Mouse (Mus musculus): ENCODE data around the gene 1700092M07Rik. TPM values are rescaled to one million over a fixed set of nuclear protein-coding genes. Genes with fewer than 3 reads are reported as not detected.
"Not testable (repeated sequence)": the region's sequence is repeated elsewhere in the genome, so short reads cannot be mapped to it uniquely, and the experiment has no call there.

The 1700092M07Rik gene
- polyA plus RNA-seq, 1 experiment from 2014 or later = 2.2 TPM

DNA sequence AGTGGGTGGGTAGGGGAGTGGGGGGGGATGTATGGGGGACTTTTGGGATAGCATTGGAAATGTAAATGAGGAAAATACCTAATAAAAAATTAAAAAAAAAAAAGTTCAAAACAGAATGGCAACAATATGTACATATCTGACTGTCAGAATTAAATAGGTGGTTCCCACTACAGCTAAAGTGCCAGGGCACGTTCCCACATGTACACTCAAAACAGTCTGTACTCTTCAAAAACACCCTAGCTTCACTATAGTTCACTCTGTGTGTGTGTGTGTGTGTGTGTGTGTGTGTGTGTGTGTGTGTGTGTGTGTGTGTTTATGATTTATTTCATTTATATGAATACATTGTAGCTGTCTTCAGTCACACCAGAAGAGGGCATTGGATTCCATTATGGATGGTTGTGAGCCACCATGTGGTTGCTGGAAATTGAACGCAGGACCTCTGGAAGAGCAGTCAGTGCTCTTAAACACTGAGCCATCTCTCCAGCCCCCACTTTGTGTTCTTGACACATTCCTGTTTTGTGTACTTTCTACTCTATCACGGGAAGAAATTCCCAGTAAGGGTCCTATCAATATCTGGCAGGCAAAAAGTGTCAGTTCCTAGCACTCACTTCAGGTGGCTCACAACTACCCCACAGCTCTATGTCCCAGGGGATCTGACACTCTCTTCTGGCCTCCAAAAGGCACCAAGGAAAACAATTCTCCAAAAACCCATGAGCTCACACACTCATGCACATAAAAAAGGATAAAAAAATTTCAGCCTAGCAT, 12.0 kb upstream of the 1700092M07Rik start:
- not testable (repeated sequence) for H3K9me3 ChIP-seq; H3K27me3 ChIP-seq; H3K27ac ChIP-seq; H3K4me3 ChIP-seq; ATAC-seq (ENCODE audit: insufficient number of reproducible peaks, insufficient read depth, low FRiP score, low TSS enrichment, low read depth); H3K4me2 ChIP-seq; H3K9ac ChIP-seq
- WGBS = 34% methylated on average over 3 of the region's 3 CpGs
- Histone ChIP-seq H3K4me1 (peaks cover 21% of the 10 kb centered on the region), H3K36me3 (peaks cover 27% of the 10 kb centered on the region)

DNA sequence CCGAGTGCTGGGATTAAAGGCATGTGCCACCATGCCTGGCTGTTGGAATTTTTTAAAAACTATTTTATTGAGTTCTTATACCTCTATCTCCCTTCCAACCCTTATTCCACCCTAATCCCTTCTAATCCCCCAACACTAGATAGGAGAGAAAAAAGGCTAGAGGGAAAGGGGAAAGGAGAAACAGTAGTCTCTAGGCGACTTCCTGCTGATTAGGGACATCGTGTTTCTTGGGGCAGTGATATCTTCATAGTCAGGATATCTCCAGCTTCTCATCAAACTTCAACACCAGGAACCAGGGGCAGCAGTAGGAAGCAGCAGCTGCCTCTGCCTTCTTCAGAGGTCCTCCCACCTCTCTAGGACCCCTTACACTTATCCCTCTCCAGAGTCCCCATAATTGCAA, 6.2 kb upstream of the 1700092M07Rik start:
- H3K9ac ChIP-seq = no peak overlapping the region
- H3K36me3 ChIP-seq = peaks cover 20% of the 10 kb centered on the region
- H3K4me2 ChIP-seq = no peak overlapping the region
- WGBS = 78% methylated on average over 3 of the region's 3 CpGs
- no peak for ATAC-seq (ENCODE audit: insufficient number of reproducible peaks, insufficient read depth, low FRiP score, low TSS enrichment, low read depth)
- no peak overlapping the region for H3K4me3 ChIP-seq
- H3K27me3 ChIP-seq = no peaks in the 10 kb centered on the region
- H3K27ac ChIP-seq = no peak overlapping the region
- no peaks in the 10 kb centered on the region for H3K9me3 ChIP-seq
- H3K4me1 ChIP-seq = peaks cover 12% of the 10 kb centered on the region

DNA sequence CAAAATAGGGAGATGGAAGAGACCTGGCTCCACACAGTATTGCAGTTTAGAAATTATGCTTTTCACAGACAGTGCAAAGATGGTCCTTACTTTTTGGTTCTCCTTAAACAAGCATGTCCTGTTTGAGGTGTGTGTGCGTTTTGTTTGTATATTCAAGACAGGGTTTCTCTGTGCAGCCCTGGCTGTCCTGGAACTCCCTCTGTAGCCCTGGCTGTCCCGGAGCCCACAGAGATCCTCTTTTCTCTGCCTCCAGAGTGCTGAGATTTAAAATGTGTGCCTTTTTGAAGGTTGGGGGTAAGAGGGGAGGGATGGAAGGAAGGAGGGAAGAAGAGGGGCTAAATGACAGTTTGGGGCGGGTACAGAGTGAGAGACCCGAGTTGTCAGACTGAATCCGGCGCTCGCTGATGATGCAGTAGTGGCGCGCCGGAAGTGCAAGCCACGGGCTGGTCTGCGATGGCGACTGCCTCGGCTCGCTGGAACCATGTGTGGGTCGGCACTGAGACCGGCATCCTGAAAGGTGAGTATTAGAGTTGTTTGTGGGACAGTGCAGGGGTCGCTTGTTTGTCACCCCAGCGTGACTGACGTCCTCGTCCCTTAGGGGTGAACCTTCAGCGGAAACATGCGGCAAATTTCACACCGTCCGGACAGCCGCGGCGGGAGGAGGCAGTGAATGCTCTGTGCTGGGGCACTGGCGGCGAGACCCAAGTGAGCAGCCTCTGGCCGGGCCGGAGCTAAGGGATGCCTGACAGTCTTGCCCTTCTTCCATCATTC, 4.9 kb upstream of the 1700092M07Rik start, which contains the start of gene Wdr74:
Wdr74 (plus strand) TSS at position 439 of the 771 bp plus-strand sequence.
- H3K27ac ChIP-seq = peak within 1 kb of the TSS; percentile 76
- H3K9ac ChIP-seq = peak within 1 kb of the TSS; percentile 87
- H3K9me3 ChIP-seq = no peaks in the 10 kb centered on the region
- H3K36me3 ChIP-seq = peaks cover 33% of the 10 kb centered on the region
- no peaks in the 10 kb centered on the region for H3K27me3 ChIP-seq
- H3K4me3 ChIP-seq = peak within 1 kb of the TSS; percentile 92
- H3K4me2 ChIP-seq = peak within 1 kb of the TSS; percentile 83
- peak; percentile 73 for ATAC-seq (ENCODE audit: insufficient number of reproducible peaks, insufficient read depth, low FRiP score, low TSS enrichment, low read depth)
- under 1% methylated on average over 32 of the region's 32 CpGs for WGBS
- H3K4me1 ChIP-seq = peaks cover 16% of the 10 kb centered on the region

DNA sequence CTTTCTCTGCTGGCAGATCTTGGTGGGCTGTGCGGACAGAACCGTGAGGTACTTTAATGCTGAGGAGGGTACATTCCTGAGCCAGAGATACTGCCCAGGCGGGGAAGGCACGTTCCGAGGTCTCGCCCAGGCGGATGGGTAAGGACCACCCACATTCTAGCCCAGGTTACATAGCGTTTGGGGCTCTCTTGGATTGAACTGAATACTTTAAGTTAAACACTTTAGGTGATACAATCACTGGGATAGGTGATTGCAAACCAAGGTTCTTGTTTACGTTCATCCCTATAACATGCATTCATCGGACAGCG, 4.4 kb upstream of the 1700092M07Rik start:
- Histone ChIP-seq H3K4me3 (peak overlapping the region; percentile 92), H3K9ac (peak overlapping the region; percentile 87), H3K36me3 (peaks cover 36% of the 10 kb centered on the region), H3K27me3 (no peaks in the 10 kb centered on the region), H3K9me3 (no peaks in the 10 kb centered on the region), H3K27ac (peak overlapping the region; percentile 76), H3K4me2 (peak overlapping the region; percentile 83), H3K4me1 (peaks cover 20% of the 10 kb centered on the region)
- no peak; the same call in 1 of the 2 replicates for ATAC-seq (ENCODE audit: insufficient number of reproducible peaks, insufficient read depth, low FRiP score, low TSS enrichment, low read depth)
- 2% methylated on average over 11 of the region's 11 CpGs for WGBS

DNA sequence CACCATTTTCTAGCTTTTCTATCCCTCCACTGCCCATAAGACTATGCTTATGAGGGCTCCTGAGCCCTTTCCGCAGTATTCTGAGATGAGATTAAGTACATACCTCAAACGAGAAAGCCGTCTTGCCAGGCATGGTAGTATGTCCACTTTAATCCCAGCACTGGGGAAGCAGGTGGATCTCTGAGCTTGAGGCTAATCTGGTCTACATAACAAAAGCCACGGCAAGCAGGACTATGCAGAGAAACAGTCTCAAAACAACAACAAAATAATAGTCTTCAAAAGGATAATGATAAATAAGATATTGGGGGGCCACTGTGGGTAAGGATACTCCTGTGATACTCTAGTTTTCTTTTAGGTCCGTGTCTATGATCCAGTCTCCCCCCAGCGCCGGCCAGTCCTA, 1.6 kb upstream of the 1700092M07Rik start:
- Histone ChIP-seq H3K9me3 (no peaks in the 10 kb centered on the region), H3K4me2 (no peak overlapping the region), H3K4me3 (no peak overlapping the region), H3K36me3 (peaks cover 48% of the 10 kb centered on the region), H3K27me3 (no peaks in the 10 kb centered on the region), H3K27ac (no peak overlapping the region), H3K4me1 (peaks cover 30% of the 10 kb centered on the region), H3K9ac (no peak overlapping the region)
- ATAC-seq (ENCODE audit: insufficient number of reproducible peaks, insufficient read depth, low FRiP score, low TSS enrichment, low read depth) = no peak
- 92% methylated on average over 7 of the region's 7 CpGs for WGBS

DNA sequence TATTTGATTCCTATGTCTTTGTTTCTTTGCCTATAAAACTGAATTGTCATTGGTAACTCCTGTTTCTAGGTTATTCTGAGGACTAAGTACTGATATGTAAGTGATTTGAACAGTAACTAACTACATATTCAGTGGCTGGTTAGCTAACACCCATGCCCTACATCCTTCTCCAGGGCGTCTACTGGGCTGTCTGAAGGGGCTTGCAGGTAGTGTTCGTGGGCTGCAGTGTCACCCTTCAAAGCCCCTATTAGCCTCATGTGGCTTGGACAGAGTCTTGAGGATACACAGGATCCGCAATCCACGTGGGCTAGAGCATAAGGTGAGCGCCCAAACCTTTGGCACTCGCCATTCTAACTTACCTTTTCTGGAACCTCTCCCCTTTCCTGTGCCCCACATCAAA, 872 bp upstream of the 1700092M07Rik start:
- 89% methylated on average over 6 of the region's 6 CpGs for WGBS
- H3K27ac ChIP-seq = no peak overlapping the region
- H3K36me3 ChIP-seq = peaks cover 56% of the 10 kb centered on the region
- no peak overlapping the region for H3K4me3 ChIP-seq
- H3K27me3 ChIP-seq = no peaks in the 10 kb centered on the region
- H3K9me3 ChIP-seq = no peaks in the 10 kb centered on the region
- ATAC-seq (ENCODE audit: insufficient number of reproducible peaks, insufficient read depth, low FRiP score, low TSS enrichment, low read depth) = no peak
- peaks cover 30% of the 10 kb centered on the region for H3K4me1 ChIP-seq
- H3K9ac ChIP-seq = no peak overlapping the region
- H3K4me2 ChIP-seq = no peak overlapping the region

DNA sequence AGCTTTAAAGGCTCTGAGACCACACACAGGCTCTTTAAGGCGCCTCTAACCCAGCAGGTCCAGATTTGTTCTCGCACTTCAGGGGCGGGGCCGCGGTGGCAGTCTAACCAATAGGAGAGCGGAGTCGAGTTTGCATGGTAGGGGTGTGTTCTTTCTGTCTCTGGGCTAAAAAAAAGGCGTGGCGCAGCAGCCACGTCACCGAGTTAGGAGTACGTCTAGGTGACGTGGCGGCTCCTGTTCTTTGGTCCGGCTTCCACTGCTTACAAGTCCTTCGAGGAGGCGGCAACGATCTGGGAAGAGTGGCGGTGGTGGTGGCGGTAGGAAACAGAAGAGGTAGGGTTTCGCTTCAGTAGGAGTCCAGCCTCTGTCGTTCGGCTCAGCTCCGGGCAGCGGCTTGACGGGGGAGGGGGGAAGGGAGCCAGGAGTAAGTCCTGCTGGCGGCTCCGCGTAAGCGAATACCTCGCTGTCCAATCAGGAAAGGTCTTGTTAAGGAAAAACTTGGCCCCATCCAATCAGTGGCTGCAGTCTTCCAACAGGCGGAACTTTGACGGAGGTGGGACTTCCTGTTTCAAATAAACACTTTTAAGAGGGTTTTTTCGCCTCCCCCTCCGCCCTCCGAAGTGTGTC, 838 bp downstream of the 1700092M07Rik start, which contains the start of gene Stx5a:
Stx5a (plus strand) TSS at position 171 of the 627 bp plus-strand sequence.
- H3K4me1 ChIP-seq = peaks cover 25% of the 10 kb centered on the region
- H3K27ac ChIP-seq = peak within 1 kb of the TSS; percentile 98
- peak within 1 kb of the TSS; percentile 94 for H3K4me2 ChIP-seq
- peak; percentile 97 for ATAC-seq (ENCODE audit: insufficient number of reproducible peaks, insufficient read depth, low FRiP score, low TSS enrichment, low read depth)
- H3K9me3 ChIP-seq = no peaks in the 10 kb centered on the region
- no peaks in the 10 kb centered on the region for H3K27me3 ChIP-seq
- WGBS = under 1% methylated on average over 36 of the region's 36 CpGs
- H3K4me3 ChIP-seq = peak within 1 kb of the TSS; percentile 96
- H3K9ac ChIP-seq = peak within 1 kb of the TSS; percentile 97
- H3K36me3 ChIP-seq = peaks cover 72% of the 10 kb centered on the region

DNA sequence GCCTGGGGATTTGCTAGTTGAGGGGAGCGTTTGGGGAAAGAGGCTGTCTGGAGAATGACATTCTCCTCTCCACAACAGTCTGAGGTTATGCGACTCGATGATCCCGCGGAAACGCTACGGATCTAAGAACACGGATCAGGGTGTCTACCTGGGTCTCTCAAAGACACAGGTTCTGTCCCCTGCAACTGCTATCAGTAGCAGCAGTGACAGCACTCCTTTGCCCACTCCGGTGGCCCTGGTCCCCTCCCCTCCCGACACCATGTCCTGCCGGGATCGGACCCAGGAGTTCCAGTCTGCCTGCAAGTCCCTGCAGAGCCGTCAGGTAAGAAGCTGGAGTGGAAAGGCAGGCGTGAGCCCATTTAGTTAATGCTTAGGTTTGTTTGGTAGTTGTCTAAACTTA, 1.7 kb downstream of the 1700092M07Rik start:
- peak overlapping the region; percentile 97 for H3K9ac ChIP-seq
- no peaks in the 10 kb centered on the region for H3K27me3 ChIP-seq
- H3K4me2 ChIP-seq = peak overlapping the region; percentile 94
- peak overlapping the region; percentile 96 for H3K4me3 ChIP-seq
- WGBS = 18% methylated on average over 14 of the region's 14 CpGs
- H3K36me3 ChIP-seq = peaks cover 80% of the 10 kb centered on the region
- H3K4me1 ChIP-seq = peaks cover 19% of the 10 kb centered on the region
- no peaks in the 10 kb centered on the region for H3K9me3 ChIP-seq
- ATAC-seq (ENCODE audit: insufficient number of reproducible peaks, insufficient read depth, low FRiP score, low TSS enrichment, low read depth) = no peak
- H3K27ac ChIP-seq = peak overlapping the region; percentile 98

DNA sequence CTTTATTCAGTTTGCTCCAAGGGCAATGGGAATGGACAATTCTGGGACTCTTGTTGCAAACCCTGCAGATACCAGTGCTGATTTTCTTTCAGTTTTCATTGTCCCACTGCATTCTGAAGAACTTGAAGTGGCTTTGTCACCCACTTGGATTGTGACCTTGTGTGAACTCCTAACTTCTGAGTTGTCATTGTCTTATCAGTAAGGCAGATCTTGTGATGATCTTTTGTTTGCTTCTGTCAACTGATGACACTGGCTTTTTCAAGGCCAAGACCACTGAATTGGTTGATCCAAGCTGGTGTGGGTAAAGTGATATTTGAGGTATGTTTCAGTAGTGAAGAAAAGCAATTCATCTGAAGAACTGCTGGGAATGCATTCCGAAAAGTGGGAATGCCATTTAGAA, 4.9 kb downstream of the 1700092M07Rik start:
- peaks cover 81% of the 10 kb centered on the region for H3K36me3 ChIP-seq
- no peak overlapping the region for H3K4me3 ChIP-seq
- H3K27me3 ChIP-seq = no peaks in the 10 kb centered on the region
- no peak overlapping the region for H3K27ac ChIP-seq
- H3K9ac ChIP-seq = no peak overlapping the region
- no peak overlapping the region for H3K4me2 ChIP-seq
- no peak for ATAC-seq (ENCODE audit: insufficient number of reproducible peaks, insufficient read depth, low FRiP score, low TSS enrichment, low read depth)
- H3K4me1 ChIP-seq = peaks cover 16% of the 10 kb centered on the region
- no peaks in the 10 kb centered on the region for H3K9me3 ChIP-seq
- 98% methylated on average over 1 of the region's 1 CpGs for WGBS

DNA sequence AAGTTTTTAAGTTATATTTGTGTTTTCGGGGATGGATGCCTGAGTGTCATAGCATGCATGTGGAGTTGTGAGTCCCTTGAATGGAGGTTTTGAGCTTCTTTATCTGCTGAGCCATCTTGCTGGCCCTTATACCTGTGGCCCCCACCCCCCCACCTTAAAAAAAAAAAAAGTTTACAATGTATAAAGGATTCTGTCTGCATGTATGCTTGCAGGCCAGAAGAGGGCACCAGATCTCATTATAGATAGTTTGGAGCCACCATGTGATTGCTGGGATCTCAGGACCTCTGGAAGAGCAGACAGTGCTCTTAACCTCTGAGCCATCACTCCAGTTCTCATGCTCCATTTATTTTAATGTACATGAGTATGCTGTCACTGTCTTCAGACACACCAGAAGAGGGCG, 6.8 kb downstream of the 1700092M07Rik start:
- no peak overlapping the region for H3K9ac ChIP-seq
- H3K4me1 ChIP-seq = peaks cover 8% of the 10 kb centered on the region
- H3K4me2 ChIP-seq = no peak overlapping the region
- H3K4me3 ChIP-seq = no peak overlapping the region
- ATAC-seq (ENCODE audit: insufficient number of reproducible peaks, insufficient read depth, low FRiP score, low TSS enrichment, low read depth) = no peak
- no peak overlapping the region for H3K27ac ChIP-seq
- peaks cover 95% of the 10 kb centered on the region for H3K36me3 ChIP-seq
- 71% methylated on average over 2 of the region's 2 CpGs for WGBS
- H3K9me3 ChIP-seq = no peaks in the 10 kb centered on the region
- H3K27me3 ChIP-seq = no peaks in the 10 kb centered on the region

DNA sequence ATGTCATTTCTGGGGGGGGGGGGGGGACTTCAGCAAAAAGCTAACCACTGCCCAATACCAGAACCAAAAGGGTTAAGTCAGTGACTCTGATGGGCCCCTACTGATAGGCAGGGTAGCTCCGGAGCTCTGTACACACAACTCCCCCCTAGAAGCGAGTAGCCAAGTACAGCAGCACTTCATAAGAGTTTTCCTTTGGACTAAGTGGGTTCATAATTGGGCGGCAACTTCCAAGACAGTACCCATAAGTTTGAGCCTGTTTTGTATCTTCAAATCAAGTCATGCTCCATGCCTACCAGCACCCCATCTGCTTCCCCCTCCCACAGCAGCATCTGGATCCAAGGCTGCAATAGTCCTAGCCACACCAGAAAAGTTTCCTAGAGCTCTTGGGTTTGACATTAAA, 15.1 kb downstream of the 1700092M07Rik start:
- peaks cover 23% of the 10 kb centered on the region for H3K4me1 ChIP-seq
- H3K27ac ChIP-seq = no peak overlapping the region
- ATAC-seq (ENCODE audit: insufficient number of reproducible peaks, insufficient read depth, low FRiP score, low TSS enrichment, low read depth) = no peak
- H3K4me2 ChIP-seq = peak overlapping the region; percentile 65
- H3K27me3 ChIP-seq = no peaks in the 10 kb centered on the region
- no peak overlapping the region for H3K9ac ChIP-seq
- 81% methylated on average over 3 of the region's 3 CpGs for WGBS
- H3K36me3 ChIP-seq = peaks cover 48% of the 10 kb centered on the region
- peak overlapping the region; percentile 96 for H3K4me3 ChIP-seq
- H3K9me3 ChIP-seq = no peaks in the 10 kb centered on the region
